Mouse (Mus musculus) lung, adult 2 months (tissue): Measurements from ENCODE around the gene Hoxc13.

Experiments used
- CTCF ChIP-seq: fragments of 200-500 bp; IDR thresholded peaks from 2 replicates; pipeline ENCODE4 v1.5.1; 2011; ENCODE audit warnings: mild to moderate bottlenecking, low read length, control low read depth; ENCODE audit not compliant: insufficient read depth
- POLR2A ChIP-seq: fragments of 200-500 bp; IDR thresholded peaks from 2 replicates; pipeline ENCODE4 v1.6.1; 2011; ENCODE audit warnings: low read depth, mild to moderate bottlenecking, control low read depth, low read length, borderline replicate concordance; ENCODE audit errors: extremely low read depth

DNA sequence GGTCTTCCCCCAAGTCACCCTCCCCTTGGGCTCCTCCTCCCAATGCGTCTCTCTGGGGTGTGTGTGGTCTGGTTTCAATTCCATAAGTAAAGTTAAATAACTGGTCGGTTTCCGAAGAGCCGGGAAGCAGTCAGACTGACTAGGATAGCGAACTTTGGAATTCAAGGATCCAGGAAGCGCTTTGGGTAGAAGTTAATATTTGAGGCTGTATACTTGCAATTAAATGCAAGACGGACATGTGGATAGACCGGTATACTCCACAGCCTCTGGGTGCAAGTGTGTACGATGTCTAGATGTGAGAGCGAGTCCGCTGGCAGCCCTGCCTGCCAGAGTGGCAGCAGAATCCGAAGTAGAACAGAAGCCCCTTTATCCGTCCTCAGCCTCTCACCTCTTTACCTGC lies 41.6 kb downstream of the Hoxc13 start:
- no peak for TF ChIP-seq POLR2A
- no peak for TF ChIP-seq CTCF
